Mouse (Mus musculus) frontal cortex, postnatal 25 days (tissue): ENCODE data around the gene Fam149b.
"Not testable (repeated sequence)": the region's sequence is repeated elsewhere in the genome, so short reads cannot be mapped to it uniquely, and the experiment has no call there.

Experiments
- DNase-seq, 2 experiments: peaks; one replicate each; pipeline ENCODE4 v3.0.0; 2022; ENCODE audit warnings: low spot score in 2 of 2

Gene Fam149b

GRCm38 (mm10) chr14:20347991-20348541 lies at the start of gene Fam149b, which contains the start of gene Ecd:
Gene Fam149b, plus strand, starts transcription at chr14:20348162.
Gene Ecd, minus strand, starts transcription at chr14:20348121.
- DNase-seq, result peak; percentile 91

GRCm38 (mm10) chr14:20305085-20305484 lies 42.9 kb upstream of the Fam149b start:
- not testable (repeated sequence) for DNase-seq

DNA sequence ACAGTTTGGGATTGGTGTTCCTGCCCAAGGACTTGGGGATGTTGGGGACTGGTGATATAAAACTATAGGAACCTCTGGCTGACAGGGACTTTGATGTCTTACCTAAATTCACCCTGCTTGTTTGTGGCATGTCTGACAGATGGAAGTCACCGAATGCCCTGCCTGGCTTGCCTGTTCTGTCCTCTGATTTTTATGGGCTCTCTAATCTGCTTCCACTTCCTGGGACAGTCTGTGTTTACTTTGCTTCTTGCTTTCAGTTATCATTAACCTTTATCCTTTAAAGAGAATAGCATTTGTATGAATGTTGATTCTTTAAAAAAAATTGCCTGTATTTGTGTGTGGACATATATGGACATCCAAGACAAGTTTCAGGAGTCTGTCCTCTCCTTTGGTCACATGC lies 32.8 kb upstream of the Fam149b start:
- no peak for DNase-seq

GRCm38 (mm10) chr14:20319420-20319819 lies 28.5 kb upstream of the Fam149b start:
- DNase-seq, result peak; percentile 20 to 35

GRCm38 (mm10) chr14:20324196-20324595 lies 23.8 kb upstream of the Fam149b start:
- no peak for DNase-seq

DNA sequence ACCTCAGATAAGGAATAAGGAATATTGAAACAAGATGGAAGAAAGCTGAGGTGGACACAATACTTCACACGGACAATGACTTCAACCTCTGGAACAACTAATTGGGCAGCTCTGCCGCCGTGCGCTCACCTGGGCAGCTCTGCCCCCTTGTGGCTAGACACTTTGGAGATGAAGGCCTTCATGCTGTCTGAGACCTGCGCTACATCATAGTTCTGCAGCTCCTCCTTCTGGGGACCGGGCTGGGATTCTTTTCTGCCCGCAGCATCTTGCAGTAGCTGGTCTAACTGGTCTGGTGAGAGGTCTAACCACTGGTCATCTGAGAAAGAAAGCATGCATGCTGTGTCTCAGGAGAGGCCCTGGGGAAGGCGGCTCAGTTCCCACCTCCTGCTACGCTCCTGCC lies 19.5 kb upstream of the Fam149b start:
- no peak for DNase-seq

DNA sequence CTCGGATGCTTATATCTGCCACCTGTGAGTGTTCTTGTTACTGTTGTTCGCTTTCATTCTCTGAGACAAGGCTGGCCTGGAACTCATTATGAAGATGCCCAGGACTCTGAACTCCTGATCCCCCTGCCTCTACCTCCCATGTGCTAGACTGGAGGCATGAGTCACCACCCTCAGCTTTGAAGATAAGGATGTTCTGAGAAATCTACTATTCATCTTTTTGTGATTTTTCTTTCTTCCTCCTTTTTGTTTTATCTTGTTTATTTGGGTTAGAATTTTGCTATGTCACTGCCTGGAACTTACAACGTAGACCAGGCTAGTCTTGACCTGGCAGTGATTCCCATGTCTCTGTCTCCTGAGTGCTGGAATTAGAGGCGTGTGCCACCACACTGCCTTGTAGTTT lies 16.6 kb upstream of the Fam149b start:
- DNase-seq, result no peak

DNA sequence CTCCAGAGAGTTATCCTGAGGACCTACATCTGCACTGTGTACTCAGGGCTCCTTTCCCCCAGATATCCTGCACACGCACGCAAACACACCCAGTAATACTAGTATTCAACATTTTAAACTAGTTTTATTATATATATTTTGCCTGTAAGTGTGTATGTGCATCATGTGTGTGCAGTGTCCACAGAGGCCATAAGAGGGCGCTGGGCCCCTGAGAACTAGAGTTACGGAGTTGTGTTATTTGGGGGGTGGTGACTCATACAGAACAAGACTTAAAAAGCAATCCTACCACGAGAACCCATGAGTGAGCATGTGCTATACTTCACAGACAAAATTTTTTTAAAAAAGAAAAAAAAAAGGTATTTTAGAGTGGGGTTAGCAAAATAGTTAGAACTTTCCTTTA lies 8.5 kb upstream of the Fam149b start:
- DNase-seq, result no peak

DNA sequence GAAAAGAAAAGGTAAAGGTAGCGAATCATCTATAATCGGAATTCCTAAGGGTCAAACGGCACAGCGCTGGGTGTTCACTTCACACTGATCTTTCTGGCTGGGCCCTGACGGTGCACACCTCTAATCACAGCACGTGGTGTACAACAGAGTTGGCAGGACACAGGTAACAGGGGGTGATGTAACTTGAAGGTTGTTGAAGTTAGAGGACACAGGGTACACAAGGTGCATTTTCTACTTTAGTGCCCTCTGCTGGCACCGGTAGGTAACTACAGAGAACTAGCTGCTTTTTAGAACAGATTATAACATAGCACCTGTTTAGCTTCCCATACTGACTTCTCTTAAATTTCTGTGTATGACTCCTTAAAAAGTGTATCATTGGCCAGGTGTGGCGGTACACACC lies 7.8 kb upstream of the Fam149b start:
- DNase-seq, result no peak

GRCm38 (mm10) chr14:20340866-20341265 lies 7.1 kb upstream of the Fam149b start:
- no peak for DNase-seq

DNA sequence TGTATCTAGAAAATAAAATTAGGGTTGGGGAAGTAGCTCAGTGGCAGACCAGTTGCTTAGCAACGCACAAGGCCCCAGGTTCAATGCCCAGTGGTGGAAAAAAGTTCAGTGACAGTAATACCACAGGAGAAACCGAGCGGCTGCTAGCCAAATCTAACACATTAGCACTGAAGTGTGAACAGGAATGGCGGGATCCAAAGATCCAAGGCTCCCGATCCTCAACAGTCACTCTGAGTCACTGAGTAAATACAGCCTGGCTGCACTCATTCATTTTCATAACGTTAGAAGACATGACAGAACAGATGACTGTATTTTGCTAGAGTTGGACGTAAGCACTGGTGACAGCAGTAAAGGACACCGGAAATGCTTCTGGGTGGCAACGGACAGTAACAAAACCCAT lies 2.1 kb upstream of the Fam149b start:
- no peak for DNase-seq

DNA sequence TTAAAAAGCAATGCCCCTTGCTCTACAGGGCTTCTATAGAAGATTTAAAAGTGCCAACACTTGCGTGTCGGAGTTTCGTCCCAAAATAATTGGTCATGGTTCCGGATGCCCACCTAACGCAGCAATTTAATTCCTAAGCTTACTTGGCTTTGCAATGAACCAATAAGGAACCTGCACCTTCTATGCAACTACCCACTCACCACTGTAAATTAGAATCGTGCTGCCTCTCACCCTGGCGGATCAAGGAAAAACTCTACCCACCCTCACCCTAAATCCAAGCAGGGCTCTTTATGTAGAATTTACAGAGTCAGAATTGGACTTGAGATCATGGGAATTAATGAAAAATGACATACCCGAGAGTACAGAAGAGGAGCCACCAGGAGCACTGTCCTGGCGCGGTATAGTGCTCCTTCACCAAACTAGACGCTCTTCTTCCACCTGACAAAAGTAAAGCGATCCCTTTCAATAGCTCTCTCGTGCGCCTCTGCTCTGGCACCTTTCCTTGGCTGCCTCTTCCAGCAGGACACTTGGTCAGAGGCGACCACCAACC lies 446 bp upstream of the Fam149b start:
- no peak for DNase-seq

DNA sequence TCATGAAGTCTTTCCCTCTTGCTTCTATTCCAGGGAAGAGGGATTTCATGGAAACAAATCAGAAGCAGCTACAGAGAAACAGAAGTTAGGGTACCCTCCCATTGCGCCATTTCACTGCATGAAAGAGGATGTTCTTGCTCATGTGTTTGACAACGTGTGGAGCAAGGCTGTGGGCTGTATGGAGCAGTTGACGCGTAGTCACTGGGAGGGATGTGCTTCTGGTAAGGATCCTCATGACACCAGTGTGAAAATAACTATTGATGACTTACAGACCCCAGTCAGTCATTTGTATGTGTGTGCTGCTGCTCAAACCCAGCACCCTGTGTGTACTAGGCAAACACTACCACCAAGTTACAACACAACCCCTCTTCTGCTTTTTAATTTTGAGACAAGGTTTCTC lies 15.3 kb downstream of the Fam149b start:
- no peak for DNase-seq

DNA sequence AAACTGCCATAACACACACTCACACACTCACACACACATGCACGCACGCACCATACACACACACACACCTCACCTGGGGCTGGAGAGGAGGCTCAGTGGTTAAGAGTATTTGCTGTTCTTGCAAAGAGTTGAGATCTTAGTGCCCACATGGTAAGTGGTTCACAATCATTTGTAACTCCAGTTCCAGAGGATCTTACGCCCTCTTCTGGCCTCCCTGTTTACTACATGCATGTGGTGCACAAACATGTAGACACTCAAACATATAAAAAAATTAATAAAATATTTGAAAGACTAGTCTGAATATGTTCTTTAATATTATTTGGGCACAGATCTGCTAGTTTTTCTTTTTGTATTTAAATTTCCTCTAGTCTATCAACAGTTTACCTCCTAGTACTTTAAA lies 20.3 kb downstream of the Fam149b start:
- DNase-seq, result no peak

DNA sequence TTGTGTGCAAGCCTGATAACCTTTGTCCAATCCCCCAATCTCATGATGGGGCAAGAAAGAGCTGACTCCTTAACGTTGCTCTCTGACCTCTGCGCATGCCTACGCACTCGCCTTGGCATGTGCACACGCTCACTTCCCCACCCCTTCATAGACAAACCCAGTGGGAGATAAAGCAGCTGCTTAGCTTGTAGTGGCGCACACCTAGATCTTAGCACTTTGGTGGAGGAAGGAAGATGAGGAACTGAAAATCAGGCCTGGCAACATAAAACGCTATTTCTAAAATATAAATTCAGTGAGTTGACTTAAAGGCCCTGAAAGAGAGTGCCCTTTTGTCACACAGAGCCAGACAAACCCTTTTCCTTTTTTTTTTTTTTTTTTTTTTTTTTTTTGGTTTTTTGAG lies 22.8 kb downstream of the Fam149b start:
- DNase-seq, result no peak

DNA sequence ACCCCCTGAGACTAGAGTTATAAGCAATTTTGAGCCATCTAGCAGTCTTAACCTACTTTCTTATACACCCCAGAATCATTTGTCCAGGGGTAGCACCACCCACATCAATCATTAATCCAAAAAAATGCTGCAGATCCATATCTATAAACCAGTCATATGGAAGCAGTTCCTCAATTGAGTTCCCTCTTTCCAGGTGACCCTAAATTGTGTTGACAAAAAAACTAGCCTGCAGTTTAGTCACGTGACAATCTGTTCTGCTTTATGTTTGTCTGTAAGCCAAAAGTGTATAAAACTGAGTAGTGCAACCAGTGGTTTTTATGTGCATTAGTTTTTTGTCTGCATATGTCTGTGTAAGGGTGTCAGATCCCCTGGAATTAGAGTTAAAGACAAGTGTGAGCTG lies 23.9 kb downstream of the Fam149b start:
- no peak for DNase-seq

GRCm38 (mm10) chr14:20377112-20377521 lies 29.2 kb downstream of the Fam149b start:
- DNase-seq, result no peak

GRCm38 (mm10) chr14:20378313-20379061 lies 30.5 kb downstream of the Fam149b start:
- no peak for DNase-seq

DNA sequence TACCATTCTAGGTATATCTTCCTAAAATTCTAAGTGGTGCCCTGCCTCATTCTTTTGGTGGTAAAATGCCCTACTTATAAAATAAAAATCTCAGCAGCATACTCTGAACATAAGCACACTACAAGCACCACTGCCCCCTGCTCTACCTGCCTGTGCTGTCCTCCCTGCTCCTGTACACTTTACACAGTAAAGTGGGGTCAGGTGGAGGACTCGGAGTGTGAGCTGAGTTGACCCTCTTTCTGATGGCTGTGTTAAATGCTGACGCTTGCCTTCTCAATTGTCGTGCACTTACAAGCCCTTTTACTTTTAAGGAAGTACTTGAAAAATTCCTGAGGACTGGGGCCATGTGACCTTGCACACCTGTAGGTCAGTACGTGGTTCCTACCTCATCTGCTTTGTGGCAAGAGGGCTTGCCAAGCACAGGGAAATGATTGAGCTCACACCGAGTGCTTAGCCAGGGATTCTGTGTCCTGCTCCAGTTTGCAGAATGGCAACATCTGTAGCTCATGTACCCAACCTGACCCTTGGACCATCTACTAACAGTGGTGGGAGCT lies 31.2 kb downstream of the Fam149b start:
- no peak for DNase-seq

DNA sequence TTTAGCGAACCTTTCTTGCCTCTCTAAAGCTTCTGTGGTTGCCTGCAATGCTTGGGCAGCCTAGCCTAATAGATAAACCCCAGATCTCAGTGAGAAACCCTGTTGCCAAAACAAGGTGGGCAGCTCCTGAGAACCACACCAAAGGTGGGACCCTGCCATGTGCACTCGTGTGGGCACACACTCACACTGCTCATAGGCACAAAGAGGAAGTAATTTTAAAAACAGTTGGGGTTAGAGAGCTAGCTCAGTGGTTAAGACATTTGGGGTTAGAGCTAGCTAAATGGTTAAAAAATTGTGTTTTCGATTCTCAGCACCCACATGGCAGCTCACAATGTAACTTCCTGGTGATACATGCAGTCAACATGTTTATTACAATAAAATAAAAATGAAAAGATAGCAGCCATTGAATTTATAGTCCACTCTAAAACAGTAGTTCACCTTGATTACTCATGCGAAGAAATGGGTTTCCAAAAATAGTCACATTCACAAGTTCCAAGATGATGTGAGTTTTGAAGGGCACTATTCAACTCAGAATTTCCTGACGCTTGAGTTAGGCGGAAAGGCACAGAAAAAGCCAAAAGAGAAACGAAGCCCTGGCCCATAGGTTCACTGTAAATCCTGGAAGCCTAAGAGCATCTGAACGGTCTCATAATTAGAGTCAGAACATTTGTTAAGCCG lies 31.9 kb downstream of the Fam149b start:
- DNase-seq, result no peak

GRCm38 (mm10) chr14:20388441-20389129 lies 40.6 kb downstream of the Fam149b start, which contains the start of gene Dnajc9:
Gene Dnajc9, minus strand, starts transcription at chr14:20388910.
- DNase-seq, result peak; percentile 93 to 95
